Mouse (Mus musculus): ENCODE measurements around the gene Agfg2. TPM values are rescaled to one million over a fixed set of nuclear protein-coding genes. Genes with fewer than 3 reads are reported as not detected.

Gene Agfg2
- total RNA-seq, 2 experiments from 2014 or later = 33.3 to 36.5 TPM

- peak in 1 of 2 experiments; percentile 85 for DNase-seq (ENCODE audit: extremely low spot score in 1 of 2, low spot score in 2 of 2)
- intact Hi-C loops (cut with DNase I) = loop anchor here (10.0 kb wide), 1 partner anchor 138 kb away; the partner anchor contains the start of gene Gigyf1
Measured at GRCm38 (mm10) chr5:137652474-137652873, 32.1 kb downstream of the Agfg2 start.

DNA sequence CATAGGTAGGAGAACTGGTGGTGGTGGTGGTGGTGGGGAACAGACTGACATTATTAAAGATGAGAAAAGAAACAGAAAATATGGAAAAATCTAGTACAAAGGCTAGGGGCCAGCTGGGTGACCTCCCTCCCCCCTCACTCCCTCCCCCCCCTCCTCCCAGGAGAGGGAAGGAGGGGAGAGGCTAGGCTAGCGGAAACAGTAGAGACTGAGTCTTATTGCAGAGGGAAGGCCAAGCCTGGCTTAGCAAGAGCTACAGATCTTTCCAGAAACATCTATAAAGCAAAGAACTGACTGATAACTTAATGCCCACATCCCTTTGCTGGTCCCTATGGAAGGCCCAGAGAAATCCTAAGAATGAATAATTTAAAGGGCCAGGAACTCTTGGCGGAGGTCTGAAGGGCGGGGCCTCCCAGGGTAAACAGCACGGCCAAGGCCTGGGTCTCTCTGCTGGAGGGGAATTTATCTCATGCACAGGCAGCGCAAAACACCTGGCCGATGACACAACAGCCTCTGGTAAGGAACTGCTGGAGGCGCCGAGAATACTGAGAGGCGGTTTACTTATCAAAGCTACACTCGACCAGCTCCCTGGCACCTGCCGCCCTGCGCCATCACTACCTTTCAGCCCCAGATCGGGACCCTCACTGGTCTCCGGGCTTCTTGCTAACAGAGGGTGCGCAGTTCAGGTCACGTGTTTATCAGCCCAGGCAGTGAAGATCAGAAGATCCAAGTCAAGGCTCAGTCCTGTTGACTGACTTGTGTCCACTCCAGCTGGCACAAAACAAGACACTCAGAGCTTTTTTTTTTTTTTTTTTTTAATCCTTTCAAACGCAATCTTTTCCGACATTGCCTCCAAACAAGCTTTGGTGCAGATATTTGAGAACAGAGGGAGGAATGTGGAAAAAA lies 34.6 kb downstream of the Agfg2 start:
- intact Hi-C loops (cut with DNase I) = loop anchor here (10.0 kb wide), 1 partner anchor 135 kb away; the partner anchor contains the start of gene Gigyf1
- DNase-seq (ENCODE audit: extremely low spot score in 1 of 2, low spot score in 2 of 2) = no peak

DNA sequence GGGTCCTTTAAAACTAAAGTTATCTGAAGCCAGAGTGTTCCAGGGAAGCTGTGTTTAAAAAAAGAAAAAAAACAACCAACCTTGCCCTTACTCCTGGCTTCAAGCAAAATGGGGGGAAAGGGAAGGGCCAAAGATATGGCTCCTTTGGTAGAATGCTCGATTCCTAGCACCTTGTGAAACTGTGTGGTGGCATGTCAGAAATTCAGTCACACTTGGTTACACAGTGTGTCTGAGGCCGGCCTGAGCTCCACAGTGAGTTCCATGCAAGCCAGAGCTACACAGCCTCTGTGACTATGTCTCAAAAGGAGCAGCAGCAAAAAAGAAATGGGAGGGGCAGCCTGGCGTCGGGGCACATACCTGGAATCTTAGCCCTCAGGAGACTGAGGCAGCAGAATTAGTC lies 35.3 kb downstream of the Agfg2 start:
- no peak for DNase-seq (ENCODE audit: extremely low spot score in 1 of 2, low spot score in 2 of 2)
- intact Hi-C loops (cut with DNase I) = no loop called here

- no peak for DNase-seq (ENCODE audit: extremely low spot score in 1 of 2, low spot score in 2 of 2)
Measured at GRCm38 (mm10) chr5:137647827-137648601, 36.5 kb downstream of the Agfg2 start.

DNA sequence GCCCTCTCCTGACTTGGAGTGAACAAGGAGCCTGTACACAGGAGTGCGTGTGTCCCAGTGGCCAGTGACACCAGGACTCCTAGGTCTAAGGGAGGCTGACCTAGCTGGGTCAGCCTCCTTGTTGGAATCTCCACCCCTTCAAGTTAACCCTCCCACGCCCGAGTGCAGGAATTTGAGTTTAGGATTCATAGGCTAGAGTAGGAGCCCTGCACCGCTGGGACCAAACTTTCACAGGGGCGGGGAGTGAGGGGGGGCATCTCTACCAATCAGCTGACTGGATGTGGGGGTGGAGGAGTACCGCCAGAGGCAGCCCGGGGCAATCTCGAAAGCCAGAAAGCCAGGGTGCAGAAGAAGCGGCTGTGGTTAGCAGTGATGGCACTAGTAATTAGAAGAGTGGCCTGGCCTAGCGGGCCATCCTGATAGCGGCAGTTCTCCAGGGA lies 38.9 kb downstream of the Agfg2 start, which contains the start of gene Irs3:
Gene Irs3, minus strand, starts transcription at position 63 of the 440 bp plus-strand sequence.
- DNase-seq (ENCODE audit: extremely low spot score in 1 of 2, low spot score in 2 of 2) = no peak
- intact Hi-C loops (cut with DNase I) = no loop called here

More at GRCm38 (mm10) chr5:137647827-137648601, 36.5 kb downstream of the Agfg2 start:
- intact Hi-C loops (cut with DNase I) = no loop called here

GRCm38 (mm10) chr5:137645091-137645651 lies 39.4 kb downstream of the Agfg2 start:
- intact Hi-C loops (cut with DNase I) = no loop called here
- no peak for DNase-seq (ENCODE audit: extremely low spot score in 1 of 2, low spot score in 2 of 2)

DNA sequence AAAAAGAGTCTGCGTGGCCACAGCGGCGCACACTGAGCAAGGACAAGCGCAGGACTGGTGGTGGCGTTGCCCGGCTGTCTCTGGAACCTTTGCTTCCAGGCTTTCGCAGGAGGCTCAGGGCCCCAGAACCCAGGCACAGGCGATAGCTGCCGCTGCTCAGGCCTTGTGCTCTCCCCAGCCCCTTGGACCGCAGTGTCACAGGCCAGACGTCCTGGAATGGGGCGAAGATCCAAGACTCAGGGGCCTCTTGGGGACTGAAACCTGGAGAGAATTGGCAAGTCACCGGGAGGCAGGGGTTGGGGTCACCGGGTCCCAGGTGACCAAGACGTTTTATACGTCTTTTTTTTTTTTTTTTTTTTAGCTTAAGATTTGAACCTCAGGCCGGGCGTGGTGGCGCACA lies 40.0 kb downstream of the Agfg2 start:
- intact Hi-C loops (cut with DNase I) = no loop called here
- DNase-seq (ENCODE audit: extremely low spot score in 1 of 2, low spot score in 2 of 2) = no peak

DNA sequence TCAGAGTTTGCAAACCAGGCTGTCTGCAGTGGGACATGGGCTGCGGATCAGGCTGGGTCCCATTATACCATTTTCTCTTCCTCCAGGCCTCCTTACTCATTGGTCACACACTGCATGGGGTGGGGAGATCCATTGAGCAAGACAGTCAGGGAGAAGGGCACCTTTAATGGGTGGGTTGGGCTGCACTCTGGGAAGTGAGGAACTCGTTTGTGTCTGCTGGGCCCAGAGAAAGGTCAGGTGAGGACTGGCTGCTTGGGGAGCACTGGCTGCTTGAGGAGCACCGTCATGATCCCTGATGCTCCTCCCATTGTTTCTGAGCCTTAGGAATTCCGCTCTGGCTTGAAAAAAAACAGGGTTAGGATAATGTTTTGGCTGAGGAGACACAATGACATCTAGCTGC lies 41.6 kb downstream of the Agfg2 start:
- intact Hi-C loops (cut with DNase I) = no loop called here
- DNase-seq (ENCODE audit: extremely low spot score in 1 of 2, low spot score in 2 of 2) = no peak

DNA sequence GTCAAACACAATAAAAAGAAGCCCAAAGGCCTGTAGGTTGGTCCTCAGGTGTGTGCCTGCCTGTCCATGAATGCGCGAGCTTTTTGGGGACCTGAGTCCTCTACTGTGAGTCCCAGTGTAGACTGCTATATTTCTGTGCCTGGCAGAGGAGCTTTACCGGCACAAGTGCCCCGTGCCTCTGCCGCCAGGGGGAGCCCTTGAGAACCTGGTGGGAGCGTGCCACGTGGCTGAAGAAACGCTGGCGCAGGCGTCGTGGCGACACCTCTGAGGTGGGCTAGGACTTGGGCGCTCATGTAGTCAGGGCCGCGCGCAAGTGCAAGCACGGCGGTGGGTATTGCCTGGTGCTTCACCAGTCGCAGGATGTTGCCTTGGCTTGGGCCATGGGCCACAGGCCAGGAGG lies 43.5 kb downstream of the Agfg2 start, which contains the start of gene Sap25:
Gene Sap25, plus strand, starts transcription at position 281 of the 400 bp plus-strand sequence.
- DNase-seq (ENCODE audit: extremely low spot score in 1 of 2, low spot score in 2 of 2) = peak in 1 of 2 experiments; percentile 53
- intact Hi-C loops (cut with DNase I) = no loop called here

- no peak for DNase-seq (ENCODE audit: extremely low spot score in 1 of 2, low spot score in 2 of 2)
- intact Hi-C loops (cut with DNase I) = no loop called here
Measured at GRCm38 (mm10) chr5:137639472-137639871, 45.1 kb downstream of the Agfg2 start.

- DNase-seq (ENCODE audit: extremely low spot score in 1 of 2, low spot score in 2 of 2) = peak in 1 of 2 experiments; percentile 39
- intact Hi-C loops (cut with DNase I) = no loop called here
Measured at GRCm38 (mm10) chr5:137633397-137634084, 51.0 kb downstream of the Agfg2 start.

DNA sequence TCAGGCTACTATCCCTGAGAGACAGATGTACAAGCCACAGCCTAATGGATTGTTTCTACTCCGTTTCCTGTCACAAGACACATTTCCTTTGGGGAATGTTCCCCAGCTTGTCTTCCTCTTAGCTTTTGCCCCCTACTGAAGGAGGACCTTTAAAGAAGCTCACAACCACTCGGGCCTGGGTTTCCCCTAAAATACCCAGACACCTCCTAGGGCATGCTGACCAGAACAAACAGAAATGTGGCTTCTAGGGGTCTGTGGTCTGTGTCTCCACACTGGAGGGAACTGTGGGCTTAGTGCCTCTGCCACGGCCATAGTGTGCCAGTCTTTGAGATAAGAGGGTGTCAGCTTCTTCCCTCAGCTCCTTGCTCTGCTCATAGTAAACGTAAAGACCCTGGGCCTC lies 52.9 kb downstream of the Agfg2 start:
- DNase-seq (ENCODE audit: extremely low spot score in 1 of 2, low spot score in 2 of 2) = no peak
- intact Hi-C loops (cut with DNase I) = no loop called here

DNA sequence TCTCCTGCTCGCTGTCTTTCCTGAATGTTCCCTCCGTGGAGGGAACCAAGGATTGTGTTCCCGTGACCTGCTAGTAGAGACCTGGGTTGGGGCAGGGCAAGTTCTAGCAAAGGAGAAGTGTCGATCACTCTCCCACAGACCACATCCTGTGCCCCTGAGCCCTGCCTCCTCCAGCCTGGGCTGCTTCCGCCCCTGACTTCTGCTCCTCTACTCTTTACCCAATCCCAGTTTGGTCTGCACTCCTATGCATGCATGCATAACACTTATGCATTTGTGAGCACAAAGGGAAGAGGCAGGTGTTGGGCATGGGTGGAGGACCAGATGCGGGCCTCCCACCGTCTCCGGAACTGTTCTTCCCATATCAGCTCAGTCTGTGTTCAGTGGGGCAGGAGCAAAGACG lies 53.4 kb downstream of the Agfg2 start:
- intact Hi-C loops (cut with DNase I) = no loop called here
- DNase-seq (ENCODE audit: extremely low spot score in 1 of 2, low spot score in 2 of 2) = peak in 1 of 2 experiments; percentile 68

DNA sequence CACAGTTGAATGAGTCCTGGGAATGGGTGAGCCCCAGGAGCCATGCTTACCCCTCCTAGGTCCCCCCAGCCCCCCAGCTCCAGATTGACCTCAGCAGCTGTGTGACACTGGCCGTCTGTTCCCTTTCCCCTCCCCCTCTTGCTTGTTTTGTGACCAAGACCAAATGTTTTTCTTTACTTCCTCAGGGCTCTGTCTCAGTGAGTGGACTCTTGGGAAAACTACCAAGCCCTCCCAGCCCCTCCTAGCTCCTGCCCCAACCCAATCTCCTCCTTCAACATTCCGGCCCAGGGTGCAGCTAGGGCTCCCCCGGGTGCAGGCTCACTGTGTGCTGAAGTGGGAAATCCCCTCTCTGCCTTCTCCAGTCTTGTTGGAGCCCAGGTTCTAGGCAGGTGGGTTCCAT lies 53.9 kb downstream of the Agfg2 start:
- intact Hi-C loops (cut with DNase I) = no loop called here
- peak in 1 of 2 experiments; percentile 67 for DNase-seq (ENCODE audit: extremely low spot score in 1 of 2, low spot score in 2 of 2)

GRCm38 (mm10) chr5:137629906-137630545 lies 54.5 kb downstream of the Agfg2 start:
- intact Hi-C loops (cut with DNase I) = no loop called here
- DNase-seq (ENCODE audit: extremely low spot score in 1 of 2, low spot score in 2 of 2) = peak in 1 of 2 experiments; percentile 56

DNA sequence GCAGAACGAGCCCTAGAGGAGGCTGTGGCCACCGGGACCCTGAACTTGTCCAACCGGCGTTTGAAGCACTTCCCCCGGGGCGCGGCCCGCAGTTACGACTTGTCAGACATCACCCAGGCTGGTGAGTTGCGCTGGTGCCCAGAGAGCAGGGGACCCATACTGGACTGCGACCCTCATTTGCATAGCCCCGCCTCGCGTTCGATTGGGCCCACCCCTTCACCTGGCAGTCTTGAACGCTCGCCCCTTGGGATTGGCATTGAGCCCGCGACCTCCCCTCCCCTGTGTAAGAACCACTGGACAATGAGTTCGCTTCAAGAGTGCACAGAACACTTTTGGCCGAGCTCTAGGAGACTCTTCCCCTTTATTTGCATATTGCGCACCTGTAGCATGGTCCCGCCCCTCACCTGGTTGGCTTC lies 55.2 kb downstream of the Agfg2 start:
- intact Hi-C loops (cut with DNase I) = no loop called here
- peak; percentile 41 to 79 for DNase-seq (ENCODE audit: extremely low spot score in 1 of 2, low spot score in 2 of 2)

GRCm38 (mm10) chr5:137628498-137629305 lies 55.8 kb downstream of the Agfg2 start, which contains the start of the genes Fbxo24, Lrch4 and Gm20605:
Fbxo24 (minus strand) TSS chr5:137629002.
Lrch4 (plus strand) TSS chr5:137629121.
Gm20605 (plus strand) TSS chr5:137629175.
- peak; percentile 99 for DNase-seq (ENCODE audit: extremely low spot score in 1 of 2, low spot score in 2 of 2)
- intact Hi-C loops (cut with DNase I) = no loop called here
